Mouse (Mus musculus) right cerebral cortex, adult 2 months (tissue): ENCODE results near the gene Gm1110.
"Not testable (repeated sequence)": the region's sequence is repeated elsewhere in the genome, so short reads cannot be mapped to it uniquely, and the experiment has no call there.

Experiments used
- DNase-seq, 2 experiments: peaks; one replicate each; pipeline ENCODE4 v3.0.0; 2021 to 2022; ENCODE audit warnings: low spot score in 2 of 2

Gm1110 gene

GRCm38 (mm10) chr9:26922909-26923526, at the start of gene Gm1110:
Gene Gm1110, minus strand, starts transcription at chr9:26923111.
- no peak for DNase-seq

- DNase-seq: no peak
Measured at GRCm38 (mm10) chr9:26947790-26948189, 24.9 kb upstream of the Gm1110 start.

- DNase-seq: no peak
Measured at GRCm38 (mm10) chr9:26924146-26924545, 1.2 kb upstream of the Gm1110 start.

GRCm38 (mm10) chr9:26919778-26920177, 3.1 kb downstream of the Gm1110 start:
- no peak for DNase-seq

GRCm38 (mm10) chr9:26913150-26913549, 9.8 kb downstream of the Gm1110 start:
- no peak for DNase-seq

- no peak for DNase-seq
Measured at GRCm38 (mm10) chr9:26911251-26911650, 11.7 kb downstream of the Gm1110 start.

- not testable (repeated sequence) for DNase-seq
Measured at GRCm38 (mm10) chr9:26869856-26870255, 53.1 kb downstream of the Gm1110 start.

- DNase-seq: no peak
Measured at GRCm38 (mm10) chr9:26860751-26861150, 62.2 kb downstream of the Gm1110 start, which contains the start of gene Glb1l3. Gene Glb1l3, minus strand, starts transcription at chr9:26860890.

GRCm38 (mm10) chr9:26831089-26831488, 91.8 kb downstream of the Gm1110 start:
- DNase-seq: no peak
